Mouse (Mus musculus) heart, adult 2 months (tissue): ENCODE measurements around the gene Mfn1.

Experiments used
- CTCF ChIP-seq: fragments of 200-600 bp; IDR thresholded peaks from 2 replicates; pipeline ENCODE4 v1.8.1; 2022; ENCODE audit warnings: antibody characterized with exemption, mild to moderate bottlenecking, moderate library complexity
- POLR2A ChIP-seq: fragments of 200-500 bp; IDR thresholded peaks from 2 replicates; pipeline ENCODE4 v1.6.1; 2011; ENCODE audit warnings: mild to moderate bottlenecking, low read depth, low read length, control low read depth; ENCODE audit not compliant: insufficient read depth

GRCm38 (mm10) chr3:32616331-32617052 is 87.2 kb downstream of the Mfn1 start, which contains the start of gene Gnb4:
- TF ChIP-seq CTCF (no peak), POLR2A (no peak)
